11 mouse cellular contexts compared by ENCODE assay signal in the genomic region with DNA sequence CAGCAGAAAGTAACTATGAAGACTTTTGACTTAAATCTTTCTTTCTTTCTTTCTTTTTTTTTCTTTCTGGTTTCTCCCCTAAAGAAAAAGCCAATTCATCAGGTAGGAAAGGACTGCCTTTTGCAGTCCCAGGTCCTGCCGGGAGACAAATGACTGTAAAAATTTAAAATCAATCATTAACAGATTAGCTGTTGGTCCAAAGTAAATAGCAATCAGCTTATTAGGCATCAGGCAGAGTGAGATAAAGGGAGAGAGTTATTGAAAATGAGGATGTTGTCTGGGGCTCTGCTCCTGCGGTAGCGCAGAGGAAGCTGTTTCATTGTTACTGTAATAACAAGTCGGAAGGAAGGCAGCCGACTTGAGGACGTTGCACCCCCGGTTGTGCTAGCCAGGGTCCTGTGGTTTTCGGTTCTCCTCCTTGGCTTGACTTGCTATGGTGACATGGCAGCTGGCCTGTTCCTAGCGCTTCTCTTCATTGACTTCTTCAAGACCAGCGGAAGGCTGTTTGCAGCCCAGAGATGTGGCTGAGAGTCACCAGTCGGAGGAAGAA.
DNase-seq lines count a peak whose midpoint lies in the region; ATAC-seq lines count a peak whose summit lies in the region.
"Had no signal": no experiment of that assay in that cellular context is flagged by ENCODE, and none has a peak within 500 bp of the region (broad histone marks: within the 10 kb centered on the region; RNA-seq: fewer than 3 reads in every experiment).

No protein-coding gene starts in this region.

- no peak overlapping the region for H3K4me3 ChIP-seq in midbrain, embryonic 14.5 days (replicated peaks; ENCODE audit: low read depth, low read length)
- no peak overlapping the region for H3K4me3 ChIP-seq in midbrain, embryonic 11.5 days (ENCODE audit: low read depth, low read length)
- H3K4me3 ChIP-seq: layer of hippocampus, adult 2 months; limb, embryonic 15.5 days had no signal

- H3K27ac ChIP-seq in midbrain, embryonic 14.5 days (replicated peaks; ENCODE audit: low read depth, low read length): peak overlapping the region; percentile 37; the same call in 1 of the 2 replicates
- no peak overlapping the region for H3K27ac ChIP-seq in midbrain, embryonic 11.5 days (ENCODE audit: low read depth, low read length)
- H3K27ac ChIP-seq: layer of hippocampus, adult 2 months; limb, embryonic 15.5 days had no signal

- no peaks in the 10 kb centered on the region for H3K27me3 ChIP-seq in midbrain, embryonic 14.5 days (ENCODE audit: control insufficient read depth, insufficient read depth, low read length)
- H3K27me3 ChIP-seq in midbrain, embryonic 11.5 days (ENCODE audit: control insufficient read depth, insufficient read depth, low read length): no peaks in the 10 kb centered on the region
- H3K27me3 ChIP-seq: limb, embryonic 15.5 days had no signal

- H3K4me1 ChIP-seq in midbrain, embryonic 14.5 days (ENCODE audit: control insufficient read depth, insufficient read depth, low read length): peaks cover 17% of the 10 kb centered on the region
- no peaks in the 10 kb centered on the region for H3K4me1 ChIP-seq in midbrain, embryonic 11.5 days (ENCODE audit: control insufficient read depth, insufficient read depth, low read length)
- H3K4me1 ChIP-seq: limb, embryonic 15.5 days had no signal

- 76% methylated on average over 11 of the region's 11 CpGs for WGBS in midbrain, embryonic 14.5 days
- 80% methylated on average over 11 of the region's 11 CpGs for WGBS in midbrain, embryonic 11.5 days

- peak; percentile 5 for DNase-seq in CD4-positive, CD25-positive, alpha-beta regulatory T cell, adult 2 months (ENCODE audit: low read depth, low spot score)
- no peak for DNase-seq in midbrain, embryonic 14.5 days
- DNase-seq in midbrain, embryonic 11.5 days (ENCODE audit: low spot score, missing footprints): no peak
- DNase-seq in lung, postnatal 25 days (ENCODE audit: low spot score): peak; percentile 42
- peak; percentile 15 for DNase-seq in thymus, postnatal 25 days
- DNase-seq in frontal cortex, postnatal 14 days (ENCODE audit: low spot score in 2 of 2): no peak
- DNase-seq in gastrocnemius, postnatal 4 days (ENCODE audit: low spot score in 2 of 2): no peak
- DNase-seq: cerebellum, adult 9-10 months had no signal

- no peaks in the 10 kb centered on the region for H3K9me3 ChIP-seq in midbrain, embryonic 14.5 days (ENCODE audit: control insufficient read depth, low read length)
- no peaks in the 10 kb centered on the region for H3K9me3 ChIP-seq in midbrain, embryonic 11.5 days (ENCODE audit: control insufficient read depth, low read length)
- H3K9me3 ChIP-seq: limb, embryonic 15.5 days had no signal

- H3K4me2 ChIP-seq in midbrain, embryonic 14.5 days (ENCODE audit: low read length): no peak overlapping the region
- no peak overlapping the region for H3K4me2 ChIP-seq in midbrain, embryonic 11.5 days
- H3K4me2 ChIP-seq: limb, embryonic 15.5 days had no signal

- ATAC-seq in CD4-positive, CD25-positive, alpha-beta regulatory T cell, adult 4 months: no peak
- no peak for ATAC-seq in midbrain, embryonic 14.5 days (ENCODE audit: low FRiP score, low TSS enrichment)
- ATAC-seq in midbrain, embryonic 11.5 days (ENCODE audit: low FRiP score): no peak

- H3K9ac ChIP-seq in midbrain, embryonic 14.5 days (replicated peaks; ENCODE audit: low read length): no peak overlapping the region
- no peak overlapping the region for H3K9ac ChIP-seq in midbrain, embryonic 11.5 days (ENCODE audit: low read length)
- H3K9ac ChIP-seq: limb, embryonic 15.5 days had no signal

- no peaks in the 10 kb centered on the region for H3K36me3 ChIP-seq in midbrain, embryonic 14.5 days (ENCODE audit: control insufficient read depth, insufficient read depth, low read length)
- no peaks in the 10 kb centered on the region for H3K36me3 ChIP-seq in midbrain, embryonic 11.5 days (ENCODE audit: control insufficient read depth, insufficient read depth, low read length)
- H3K36me3 ChIP-seq: limb, embryonic 15.5 days had no signal

Comparison
In these comparisons a context has a peak if more than half of its experiments do, and no peak if none do; other contexts are left out.
1. DNase-seq: peak in CD4-positive, CD25-positive, alpha-beta regulatory T cell, adult 2 months (single experiment), lung, postnatal 25 days (single experiment) and thymus, postnatal 25 days (single experiment); none in midbrain, embryonic 14.5 days (single experiment), midbrain, embryonic 11.5 days (single experiment), frontal cortex, postnatal 14 days (0 of 2) and gastrocnemius, postnatal 4 days (0 of 2).